Mouse (Mus musculus) myocyte (in vitro differentiated cells): ENCODE measurements around the gene Prrg2.

Experiments used
- MAX ChIP-seq: IDR thresholded peaks from one replicate; pipeline ENCODE4 v1.6.1; 2011; ENCODE audit warnings: low read depth, mild to moderate bottlenecking, control low read depth
- MYOD1 ChIP-seq, 3 experiments: IDR thresholded peaks; one replicate each; pipeline ENCODE4 v1.6.1; 2011; ENCODE audit warnings: control low read depth in 2 of 3, low read depth in 2 of 3, mild to moderate bottlenecking in 2 of 3, moderate library complexity in 1 of 3; ENCODE audit not compliant: insufficient read length in 2 of 3, control insufficient read depth in 1 of 3
- MYOG ChIP-seq, 3 experiments: IDR thresholded peaks; one replicate each; pipeline ENCODE4 v1.6.1; 2011; ENCODE audit warnings: control low read depth in 2 of 3, low read depth in 2 of 3, mild to moderate bottlenecking in 2 of 3; ENCODE audit not compliant: insufficient read length in 2 of 3, control insufficient read depth in 1 of 3, insufficient read depth in 1 of 3
- POLR2A ChIP-seq: IDR thresholded peaks from one replicate; pipeline ENCODE4 v1.6.1; 2011; ENCODE audit warnings: low read depth, mild to moderate bottlenecking, control low read depth, moderate library complexity; ENCODE audit not compliant: insufficient read length
- TCF12 ChIP-seq: IDR thresholded peaks from one replicate; pipeline ENCODE4 v1.6.1; 2011; ENCODE audit warnings: mild to moderate bottlenecking, control low read depth; ENCODE audit not compliant: poor library complexity, insufficient read depth, severe bottlenecking
- USF1 ChIP-seq: IDR thresholded peaks from one replicate; pipeline ENCODE4 v1.6.1; 2011; ENCODE audit warnings: low read depth, mild to moderate bottlenecking, control low read depth, moderate library complexity

DNA sequence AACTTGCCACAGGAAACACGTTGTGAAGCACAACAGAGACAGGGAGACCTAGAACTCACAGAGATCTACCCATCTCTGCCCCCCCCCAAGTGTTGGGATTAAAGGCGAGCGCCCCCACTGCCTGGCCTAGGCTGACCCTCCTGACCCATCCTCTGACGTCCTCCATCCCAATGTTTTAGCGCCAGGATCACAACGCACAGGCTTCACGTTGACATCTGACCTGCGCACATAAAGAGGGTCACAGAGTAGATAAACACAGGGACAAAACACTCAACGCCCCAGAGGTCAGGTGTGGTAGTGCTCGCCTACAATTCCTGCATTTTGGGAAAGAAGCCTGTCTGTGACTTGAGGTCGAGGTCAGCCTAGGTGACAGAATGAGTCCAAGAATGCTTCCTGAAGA lies 25.8 kb downstream of the Prrg2 start:
- TF ChIP-seq USF1, result no peak
- no peak for TF ChIP-seq POLR2A
- TF ChIP-seq TCF12, result no peak
- TF ChIP-seq MAX, result no peak
- TF ChIP-seq MYOD1 (IDR thresholded peaks at IDR 0.05; ENCODE audit: control insufficient read depth in 1 of 3, insufficient read length in 2 of 3, low read depth in 2 of 3), result no peak
- TF ChIP-seq MYOG (IDR thresholded peaks at IDR 0.05; ENCODE audit: control insufficient read depth in 1 of 3, insufficient read depth in 1 of 3, insufficient read length in 2 of 3, low read depth in 2 of 3), result no peak
